Mouse (Mus musculus): ENCODE data around the gene Ube2u. TPM values are rescaled to one million over a fixed set of nuclear protein-coding genes. Genes with fewer than 3 reads are reported as not detected.

Gene Ube2u
- polyA plus RNA-seq, 1 experiment from 2014 or later: 0.36 TPM

- H3K27ac ChIP-seq (ENCODE audit: low read depth, low read length): peak overlapping the region; percentile 6
- peak overlapping the region; percentile 58 for H3K4me2 ChIP-seq
- peaks cover 21% of the 10 kb centered on the region for H3K4me1 ChIP-seq (ENCODE audit: control insufficient read depth, insufficient read depth, low read length)
- H3K4me3 ChIP-seq (ENCODE audit: low read depth, low read length): no peak overlapping the region
- 7% methylated on average over 15 of the region's 15 CpGs for WGBS (ENCODE audit: insufficient replicate concordance)
- H3K27me3 ChIP-seq (ENCODE audit: control insufficient read depth, insufficient read depth, low read length): 0 out of 2 replicates have a peak, but pooled peaks cover 2% of the 10 kb centered on the region
- no peaks in the 10 kb centered on the region for H3K9me3 ChIP-seq (replicated peaks; ENCODE audit: control insufficient read depth, low read length)
- peak; percentile 67; the same call in 1 of the 2 replicates for ATAC-seq (replicated peaks; ENCODE audit: insufficient number of reproducible peaks, low FRiP score, low TSS enrichment)
- no peaks in the 10 kb centered on the region for H3K36me3 ChIP-seq (ENCODE audit: control insufficient read depth, insufficient read depth, low read length)
- peak overlapping the region; percentile 58 for H3K9ac ChIP-seq (ENCODE audit: low read depth, low read length)
These were observed 48.9 kb downstream of the Ube2u start for GRCm38 (mm10) chr4:100527554-100528001.

DNA sequence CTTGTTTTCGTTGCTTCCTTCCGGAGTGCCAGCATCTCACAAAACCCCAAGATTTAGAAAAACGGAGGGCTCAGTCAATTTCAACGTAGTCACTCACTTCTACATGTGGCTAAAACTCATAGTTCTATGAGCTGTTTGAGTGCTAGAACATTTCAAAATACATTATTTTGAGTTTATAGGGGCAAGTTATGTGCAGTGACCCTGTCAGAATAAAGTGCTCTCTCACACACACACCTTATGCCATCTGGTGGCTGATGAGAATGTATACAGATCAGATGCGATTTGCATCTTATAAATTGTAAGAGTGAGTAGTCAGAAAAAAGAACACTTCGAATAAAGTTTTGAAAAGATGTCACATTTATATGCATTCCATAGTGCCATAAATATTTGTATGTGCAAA, 55.0 kb downstream of the Ube2u start:
- no peaks in the 10 kb centered on the region; the same call in 1 of the 2 replicates for H3K27me3 ChIP-seq (ENCODE audit: control insufficient read depth, insufficient read depth, low read length)
- ATAC-seq (replicated peaks; ENCODE audit: insufficient number of reproducible peaks, low FRiP score, low TSS enrichment): no peak
- no peak overlapping the region for H3K27ac ChIP-seq (ENCODE audit: low read depth, low read length)
- H3K36me3 ChIP-seq (ENCODE audit: control insufficient read depth, insufficient read depth, low read length): no peaks in the 10 kb centered on the region
- no peak overlapping the region for H3K4me2 ChIP-seq
- H3K9me3 ChIP-seq (replicated peaks; ENCODE audit: control insufficient read depth, low read length): no peaks in the 10 kb centered on the region
- WGBS (ENCODE audit: insufficient replicate concordance): 70% methylated on average over 6 of the region's 6 CpGs
- H3K9ac ChIP-seq (ENCODE audit: low read depth, low read length): no peak overlapping the region
- no peaks in the 10 kb centered on the region for H3K4me1 ChIP-seq (ENCODE audit: control insufficient read depth, insufficient read depth, low read length)
- no peak overlapping the region for H3K4me3 ChIP-seq (ENCODE audit: low read depth, low read length)

GRCm38 (mm10) chr4:100534946-100535345, 56.3 kb downstream of the Ube2u start:
- Histone ChIP-seq H3K9me3 (replicated peaks; ENCODE audit: control insufficient read depth, low read length) (no peaks in the 10 kb centered on the region), H3K27ac (ENCODE audit: low read depth, low read length) (no peak overlapping the region), H3K36me3 (ENCODE audit: control insufficient read depth, insufficient read depth, low read length) (no peaks in the 10 kb centered on the region), H3K9ac (ENCODE audit: low read depth, low read length) (no peak overlapping the region), H3K4me1 (ENCODE audit: control insufficient read depth, insufficient read depth, low read length) (no peaks in the 10 kb centered on the region), H3K27me3 (ENCODE audit: control insufficient read depth, insufficient read depth, low read length) (no peaks in the 10 kb centered on the region; the same call in 1 of the 2 replicates), H3K4me2 (no peak overlapping the region), H3K4me3 (ENCODE audit: low read depth, low read length) (no peak overlapping the region)
- ATAC-seq (replicated peaks; ENCODE audit: insufficient number of reproducible peaks, low FRiP score, low TSS enrichment): no peak
- WGBS (ENCODE audit: insufficient replicate concordance): 79% methylated on average over 3 of the region's 3 CpGs

- Histone ChIP-seq H3K9me3 (replicated peaks; ENCODE audit: control insufficient read depth, low read length) (no peaks in the 10 kb centered on the region), H3K36me3 (ENCODE audit: control insufficient read depth, insufficient read depth, low read length) (no peaks in the 10 kb centered on the region), H3K4me1 (ENCODE audit: control insufficient read depth, insufficient read depth, low read length) (no peaks in the 10 kb centered on the region), H3K27ac (ENCODE audit: low read depth, low read length) (no peak overlapping the region), H3K27me3 (ENCODE audit: control insufficient read depth, insufficient read depth, low read length) (no peaks in the 10 kb centered on the region; the same call in 1 of the 2 replicates), H3K4me3 (ENCODE audit: low read depth, low read length) (no peak overlapping the region), H3K9ac (ENCODE audit: low read depth, low read length) (no peak overlapping the region), H3K4me2 (no peak overlapping the region)
- WGBS (ENCODE audit: insufficient replicate concordance): 11% methylated on average over 3 of the region's 3 CpGs
- no peak for ATAC-seq (replicated peaks; ENCODE audit: insufficient number of reproducible peaks, low FRiP score, low TSS enrichment)
These were observed 59.2 kb downstream of the Ube2u start for GRCm38 (mm10) chr4:100537898-100538297.

- Histone ChIP-seq H3K4me1 (ENCODE audit: control insufficient read depth, insufficient read depth, low read length) (no peaks in the 10 kb centered on the region), H3K27me3 (ENCODE audit: control insufficient read depth, insufficient read depth, low read length) (no peaks in the 10 kb centered on the region; the same call in 1 of the 2 replicates), H3K36me3 (ENCODE audit: control insufficient read depth, insufficient read depth, low read length) (no peaks in the 10 kb centered on the region), H3K9ac (ENCODE audit: low read depth, low read length) (no peak overlapping the region), H3K9me3 (replicated peaks; ENCODE audit: control insufficient read depth, low read length) (no peaks in the 10 kb centered on the region), H3K27ac (ENCODE audit: low read depth, low read length) (no peak overlapping the region), H3K4me3 (ENCODE audit: low read depth, low read length) (no peak overlapping the region), H3K4me2 (no peak overlapping the region)
- 60% methylated on average over 3 of the region's 3 CpGs for WGBS (ENCODE audit: insufficient replicate concordance)
- ATAC-seq (replicated peaks; ENCODE audit: insufficient number of reproducible peaks, low FRiP score, low TSS enrichment): no peak
These were observed 60.8 kb downstream of the Ube2u start for GRCm38 (mm10) chr4:100539483-100539882.

- Histone ChIP-seq H3K9me3 (replicated peaks; ENCODE audit: control insufficient read depth, low read length) (no peaks in the 10 kb centered on the region), H3K27me3 (ENCODE audit: control insufficient read depth, insufficient read depth, low read length) (no peaks in the 10 kb centered on the region), H3K9ac (ENCODE audit: low read depth, low read length) (no peak overlapping the region), H3K36me3 (ENCODE audit: control insufficient read depth, insufficient read depth, low read length) (no peaks in the 10 kb centered on the region), H3K4me2 (no peak overlapping the region), H3K27ac (ENCODE audit: low read depth, low read length) (no peak overlapping the region), H3K4me3 (ENCODE audit: low read depth, low read length) (no peak overlapping the region), H3K4me1 (ENCODE audit: control insufficient read depth, insufficient read depth, low read length) (peaks cover 4% of the 10 kb centered on the region; the same call in 1 of the 2 replicates)
- ATAC-seq (replicated peaks; ENCODE audit: insufficient number of reproducible peaks, low FRiP score, low TSS enrichment): no peak; the same call in 1 of the 2 replicates
- 35% methylated on average over 4 of the region's 4 CpGs for WGBS (ENCODE audit: insufficient replicate concordance)
These were observed 69.3 kb downstream of the Ube2u start for GRCm38 (mm10) chr4:100547905-100548304.

DNA sequence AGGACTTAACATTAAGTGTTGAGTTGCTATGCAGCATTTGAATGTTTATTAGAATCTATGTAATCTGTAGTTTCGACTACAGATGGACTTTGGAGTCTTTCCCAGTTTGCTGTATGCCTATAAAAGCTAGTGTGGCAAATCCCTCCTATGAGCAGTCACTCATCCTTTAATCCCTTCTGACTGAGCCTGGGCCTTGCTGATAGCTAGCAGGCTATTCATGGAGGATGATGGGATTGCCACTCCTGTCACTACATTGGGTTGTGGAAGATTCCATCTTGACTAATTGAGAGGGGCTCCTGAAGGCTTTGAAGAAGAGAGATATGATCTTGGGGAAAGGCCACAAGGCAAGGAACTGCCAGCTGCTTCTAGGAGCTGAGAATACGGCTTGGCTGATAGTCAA, 74.6 kb downstream of the Ube2u start:
- Histone ChIP-seq H3K9me3 (replicated peaks; ENCODE audit: control insufficient read depth, low read length) (no peaks in the 10 kb centered on the region), H3K4me1 (ENCODE audit: control insufficient read depth, insufficient read depth, low read length) (no peaks in the 10 kb centered on the region), H3K4me3 (ENCODE audit: low read depth, low read length) (no peak overlapping the region), H3K27ac (ENCODE audit: low read depth, low read length) (no peak overlapping the region), H3K4me2 (no peak overlapping the region), H3K27me3 (ENCODE audit: control insufficient read depth, insufficient read depth, low read length) (no peaks in the 10 kb centered on the region), H3K9ac (ENCODE audit: low read depth, low read length) (no peak overlapping the region), H3K36me3 (ENCODE audit: control insufficient read depth, insufficient read depth, low read length) (no peaks in the 10 kb centered on the region)
- WGBS (ENCODE audit: insufficient replicate concordance): 79% methylated on average over 2 of the region's 2 CpGs
- ATAC-seq (replicated peaks; ENCODE audit: insufficient number of reproducible peaks, low FRiP score, low TSS enrichment): no peak

DNA sequence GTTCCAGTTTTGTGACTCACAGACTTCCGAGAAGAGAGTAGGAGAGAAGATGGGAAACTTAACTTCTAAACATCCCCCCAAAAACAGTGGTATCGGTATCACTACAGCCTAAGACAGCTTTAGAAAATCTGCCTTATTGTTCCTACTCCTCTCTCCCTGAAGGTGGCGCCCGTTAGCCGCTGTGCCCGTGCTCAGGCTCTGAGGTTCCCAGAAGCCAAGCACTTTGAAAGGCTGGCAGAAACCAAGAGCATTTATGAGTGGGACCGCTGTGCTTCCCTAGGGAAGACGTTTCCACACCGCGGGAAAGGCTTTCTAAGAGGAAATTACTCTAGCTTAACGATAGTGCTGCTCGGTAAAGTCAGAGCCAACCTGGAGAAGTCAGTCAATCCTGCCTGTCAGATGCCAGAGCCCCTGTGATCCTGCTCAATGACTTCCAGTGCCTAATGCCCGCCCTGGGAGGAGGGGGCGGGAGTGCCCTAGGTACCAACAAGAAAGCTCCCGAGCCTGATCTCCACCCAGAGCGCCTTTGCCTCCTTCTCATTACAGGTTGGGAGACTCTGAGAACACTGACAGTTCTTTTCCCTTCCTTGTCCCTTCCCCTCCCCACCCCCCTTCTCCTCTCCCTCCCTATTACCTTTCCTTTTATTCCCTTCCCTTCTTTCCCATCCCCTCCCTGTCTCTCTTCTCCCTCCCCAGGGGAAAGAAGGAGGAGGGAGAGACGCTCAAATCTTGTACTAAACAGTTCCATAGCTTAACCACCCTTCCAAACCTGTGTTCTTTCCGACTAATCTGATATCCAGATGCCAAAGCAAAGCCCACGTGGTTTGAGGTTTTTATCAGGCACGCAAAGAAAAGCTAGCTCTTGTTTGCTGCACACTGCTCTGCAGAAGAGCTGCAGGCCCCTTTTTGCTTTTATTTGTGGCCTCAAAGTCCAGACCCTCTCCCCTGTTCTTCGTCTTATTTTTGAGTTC, 109.9 kb downstream of the Ube2u start:
- ATAC-seq (replicated peaks; ENCODE audit: insufficient number of reproducible peaks, low FRiP score, low TSS enrichment): no peak
- H3K36me3 ChIP-seq (ENCODE audit: control insufficient read depth, insufficient read depth, low read length): no peaks in the 10 kb centered on the region
- peak overlapping the region; percentile 72 for H3K4me2 ChIP-seq
- peak overlapping the region; percentile 31 for H3K4me3 ChIP-seq (ENCODE audit: low read depth, low read length)
- no peaks in the 10 kb centered on the region for H3K27me3 ChIP-seq (ENCODE audit: control insufficient read depth, insufficient read depth, low read length)
- H3K4me1 ChIP-seq (ENCODE audit: control insufficient read depth, insufficient read depth, low read length): peaks cover 6% of the 10 kb centered on the region; the same call in 1 of the 2 replicates
- no peaks in the 10 kb centered on the region for H3K9me3 ChIP-seq (replicated peaks; ENCODE audit: control insufficient read depth, low read length)
- whole genome bisulfite sequencing (ENCODE audit: insufficient replicate concordance): 5% methylated on average over 21 of the region's 21 CpGs
- no peak overlapping the region for H3K27ac ChIP-seq (ENCODE audit: low read depth, low read length)
- H3K9ac ChIP-seq (ENCODE audit: low read depth, low read length): 0 out of 2 replicates have a peak overlapping the region, but pooled peaks have one; percentile 4

Data from heart, embryonic 11.5 days (tissue).